Mouse (Mus musculus): ENCODE results near the gene Surf2. TPM values are rescaled to one million over a fixed set of nuclear protein-coding genes. Genes with fewer than 3 reads are reported as not detected.
"Not testable (repeated sequence)": the region's sequence is repeated elsewhere in the genome, so short reads cannot be mapped to it uniquely, and the experiment has no call there.

The Surf2 gene
- polyA plus RNA-seq (2014; fragmentation: Nextera tagmentation; extraction: Ambion mirVana): 26.2 and 28.4 TPM in 2 replicates

DNA sequence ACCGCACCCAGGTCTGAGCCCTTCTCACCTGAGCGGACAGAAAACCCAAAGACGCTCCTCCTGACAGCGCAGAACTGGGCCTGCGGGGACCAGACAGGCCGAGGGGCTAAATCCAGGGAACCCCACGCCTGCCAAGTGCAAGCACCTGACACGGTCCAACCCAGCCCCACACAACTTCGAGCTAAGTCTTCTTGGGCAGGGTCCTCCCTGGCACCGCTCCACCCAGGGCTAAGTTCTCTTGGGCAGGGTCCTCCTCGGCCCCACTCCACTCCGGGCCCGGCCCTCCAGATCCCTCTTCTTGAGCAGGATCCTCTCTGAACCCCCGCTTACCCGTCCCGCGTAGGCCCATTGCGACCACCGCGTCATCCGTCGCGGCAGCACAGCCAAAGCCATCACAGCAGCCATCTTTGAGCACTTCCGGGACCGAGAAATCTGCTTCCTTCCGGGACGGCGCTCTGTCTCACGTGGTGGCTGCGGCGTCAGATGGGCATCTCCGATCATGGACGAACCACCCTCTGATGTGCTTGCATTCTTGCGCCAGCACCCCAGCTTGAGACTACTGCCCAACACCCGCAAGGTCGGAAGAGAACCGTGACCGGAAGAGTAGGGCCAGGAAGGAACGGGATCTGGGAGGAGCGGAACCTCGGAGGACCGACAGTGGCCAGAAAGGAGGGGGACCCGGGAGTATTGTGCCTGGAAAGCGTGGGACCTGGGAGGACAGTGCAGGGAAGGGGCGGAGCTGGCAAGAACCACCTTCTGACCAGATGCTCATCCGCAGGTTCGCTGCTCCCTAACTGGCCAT, at the start of gene Surf2, which contains the start of gene Surf1:
Gene Surf2, plus strand, starts transcription at position 441 of the 802 bp plus-strand sequence.
Gene Surf1, minus strand, starts transcription at position 604 of the 802 bp plus-strand sequence.
- Histone ChIP-seq H3K9me3 (ENCODE audit: control insufficient read depth, low read length) (no peaks in the 10 kb centered on the region), H3K4me1 (ENCODE audit: control insufficient read depth in 2 of 2, insufficient read depth in 2 of 2, low read length in 2 of 2) (peaks cover 24 to 34% of the 10 kb centered on the region in 2 experiments), H3K4me3 (ENCODE audit: control insufficient read depth in 1 of 2, insufficient read depth in 1 of 2, low read depth in 1 of 2, low read length in 2 of 2) (peak within 1 kb of the TSS; percentile 74 to 77), H3K36me3 (ENCODE audit: control insufficient read depth, insufficient read depth, low read length) (peaks cover 73% of the 10 kb centered on the region), H3K9ac (ENCODE audit: low read length) (peak within 1 kb of the TSS; percentile 87), H3K27me3 (ENCODE audit: control insufficient read depth, insufficient read depth, low read length) (no peaks in the 10 kb centered on the region), H3K4me2 (ENCODE audit: low read length) (peak within 1 kb of the TSS; percentile 98), H3K27ac (replicated peaks in 1 of 2; ENCODE audit: control insufficient read depth in 1 of 2, insufficient read depth in 1 of 2, low read depth in 2 of 2, low read length in 2 of 2) (peak within 1 kb of the TSS; percentile 62 to 66)
- ATAC-seq (ENCODE audit: insufficient number of reproducible peaks, insufficient read depth, low FRiP score, low read depth): peak; percentile 38
- 3% methylated on average over 46 of the region's 47 CpGs for whole genome bisulfite sequencing

DNA sequence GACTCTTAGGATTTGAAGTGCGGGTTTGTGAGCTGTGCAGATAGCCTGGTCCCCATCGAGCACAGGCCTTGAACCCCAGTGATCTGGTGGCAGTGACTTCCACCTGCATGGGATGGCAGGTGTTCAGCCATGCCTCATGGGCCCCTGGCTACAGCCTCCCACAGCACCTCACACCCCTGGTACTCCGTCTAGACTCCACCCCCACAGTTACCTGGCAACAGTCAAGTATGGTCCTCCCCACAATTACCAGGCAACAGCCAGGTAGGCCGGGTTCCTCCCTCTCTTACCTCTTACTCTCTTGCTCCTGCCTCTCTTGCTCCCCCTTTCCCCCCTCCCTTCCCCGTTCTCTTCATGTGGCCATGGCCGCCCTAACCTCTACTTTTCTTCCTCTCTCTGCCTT, 45.5 kb upstream of the Surf2 start:
- no peak overlapping the region for H3K27ac ChIP-seq (replicated peaks in 1 of 2; ENCODE audit: control insufficient read depth in 1 of 2, insufficient read depth in 1 of 2, low read depth in 2 of 2, low read length in 2 of 2)
- no peak overlapping the region for H3K4me3 ChIP-seq (ENCODE audit: control insufficient read depth in 1 of 2, insufficient read depth in 1 of 2, low read depth in 1 of 2, low read length in 2 of 2)
- WGBS: 55% methylated on average over 6 of the region's 6 CpGs
- no peaks in the 10 kb centered on the region for H3K36me3 ChIP-seq (ENCODE audit: control insufficient read depth, insufficient read depth, low read length)
- no peak for ATAC-seq (ENCODE audit: insufficient number of reproducible peaks, insufficient read depth, low FRiP score, low read depth)
- H3K4me2 ChIP-seq (ENCODE audit: low read length): no peak overlapping the region
- no peaks in the 10 kb centered on the region for H3K4me1 ChIP-seq (ENCODE audit: control insufficient read depth in 2 of 2, insufficient read depth in 2 of 2, low read length in 2 of 2)
- no peak overlapping the region for H3K9ac ChIP-seq (ENCODE audit: low read length)
- no peaks in the 10 kb centered on the region for H3K9me3 ChIP-seq (ENCODE audit: control insufficient read depth, low read length)
- peaks cover 17% of the 10 kb centered on the region for H3K27me3 ChIP-seq (ENCODE audit: control insufficient read depth, insufficient read depth, low read length)

DNA sequence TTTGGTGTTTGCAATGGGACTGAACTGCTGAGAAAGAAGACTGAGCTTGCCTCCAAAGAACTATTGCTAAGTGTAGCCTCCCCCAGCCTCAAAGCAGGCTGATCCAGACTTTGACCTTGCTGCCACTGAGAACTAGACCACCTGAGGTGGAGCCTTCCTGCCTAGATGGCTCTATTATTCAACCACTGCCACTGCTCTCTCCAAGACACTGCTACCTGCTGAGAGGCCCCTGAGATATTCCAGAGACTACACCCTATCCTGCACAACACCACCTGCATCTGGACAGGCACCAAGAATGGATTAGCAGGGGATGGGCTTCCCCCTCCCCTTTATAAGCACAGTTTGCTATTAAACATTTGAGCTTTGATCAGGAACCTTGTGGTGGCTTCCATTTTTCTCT, 37.6 kb upstream of the Surf2 start:
- H3K4me3 ChIP-seq (ENCODE audit: control insufficient read depth in 1 of 2, insufficient read depth in 1 of 2, low read depth in 1 of 2, low read length in 2 of 2): no peak overlapping the region
- peaks cover 7% of the 10 kb centered on the region; the same call in 1 of the 2 replicates for H3K9me3 ChIP-seq (ENCODE audit: control insufficient read depth, low read length)
- ATAC-seq (ENCODE audit: insufficient number of reproducible peaks, insufficient read depth, low FRiP score, low read depth): no peak

DNA sequence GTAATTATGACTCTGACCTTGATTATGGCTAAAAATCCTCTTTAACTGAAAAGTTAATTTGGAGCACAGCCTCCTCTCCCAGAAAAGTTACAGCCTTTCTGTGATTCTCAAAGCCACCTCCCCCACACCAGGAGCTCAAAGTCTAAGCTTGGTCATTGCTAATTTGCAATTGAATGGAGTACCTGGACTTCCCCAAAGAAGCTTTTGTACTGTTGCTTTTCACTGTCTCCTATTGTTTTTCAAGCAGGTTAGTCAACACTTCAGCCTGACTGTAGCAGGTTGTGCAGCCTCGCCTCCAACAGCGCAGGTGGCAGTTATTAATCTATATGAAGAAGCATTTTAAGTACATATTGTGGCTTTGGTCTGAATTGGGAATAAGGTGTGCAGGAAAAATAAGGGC, 30.6 kb upstream of the Surf2 start:
- H3K27ac ChIP-seq (replicated peaks in 1 of 2; ENCODE audit: control insufficient read depth in 1 of 2, insufficient read depth in 1 of 2, low read depth in 2 of 2, low read length in 2 of 2); H3K4me1 ChIP-seq (ENCODE audit: control insufficient read depth in 2 of 2, insufficient read depth in 2 of 2, low read length in 2 of 2); H3K4me3 ChIP-seq (ENCODE audit: control insufficient read depth in 1 of 2, insufficient read depth in 1 of 2, low read depth in 1 of 2, low read length in 2 of 2); ATAC-seq (ENCODE audit: insufficient number of reproducible peaks, insufficient read depth, low FRiP score, low read depth); H3K9ac ChIP-seq (ENCODE audit: low read length); H3K4me2 ChIP-seq (ENCODE audit: low read length); H3K27me3 ChIP-seq (ENCODE audit: control insufficient read depth, insufficient read depth, low read length); H3K9me3 ChIP-seq (ENCODE audit: control insufficient read depth, low read length): not testable (repeated sequence)
- 85% methylated on average over 2 of the region's 2 CpGs for WGBS
- peaks cover 27% of the 10 kb centered on the region for H3K36me3 ChIP-seq (ENCODE audit: control insufficient read depth, insufficient read depth, low read length)

More for the DNA sequence above, 37.6 kb upstream of the Surf2 start:
- H3K4me1 ChIP-seq (ENCODE audit: control insufficient read depth in 2 of 2, insufficient read depth in 2 of 2, low read length in 2 of 2): no peaks in the 10 kb centered on the region
- H3K27me3 ChIP-seq (ENCODE audit: control insufficient read depth, insufficient read depth, low read length): no peaks in the 10 kb centered on the region
- H3K9ac ChIP-seq (ENCODE audit: low read length): no peak overlapping the region
- H3K4me2 ChIP-seq (ENCODE audit: low read length): no peak overlapping the region
- no peaks in the 10 kb centered on the region for H3K36me3 ChIP-seq (ENCODE audit: control insufficient read depth, insufficient read depth, low read length)
- H3K27ac ChIP-seq (replicated peaks in 1 of 2; ENCODE audit: control insufficient read depth in 1 of 2, insufficient read depth in 1 of 2, low read depth in 2 of 2, low read length in 2 of 2): no peak overlapping the region

DNA sequence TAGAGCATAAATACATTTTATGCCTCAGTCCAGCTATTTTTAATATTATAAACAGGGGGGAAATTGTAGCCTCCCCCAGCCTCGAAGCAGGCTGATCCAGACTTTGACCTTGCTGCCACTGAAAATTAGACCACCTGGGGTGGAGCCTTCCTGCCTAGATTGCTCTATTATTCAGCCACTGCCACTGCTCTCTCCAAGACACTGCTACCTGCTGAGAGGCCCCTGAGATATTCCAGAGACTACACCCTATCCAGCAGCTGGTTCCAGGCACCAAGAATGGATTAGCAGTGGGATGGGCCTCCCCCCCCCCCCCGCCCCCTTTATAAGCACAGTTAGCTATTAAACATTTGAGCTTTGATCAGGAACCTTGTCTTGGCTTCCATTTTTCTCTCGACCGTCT, 30.0 kb upstream of the Surf2 start:
- not testable (repeated sequence) for H3K9me3 ChIP-seq (ENCODE audit: control insufficient read depth, low read length); H3K27ac ChIP-seq (replicated peaks in 1 of 2; ENCODE audit: control insufficient read depth in 1 of 2, insufficient read depth in 1 of 2, low read depth in 2 of 2, low read length in 2 of 2); ATAC-seq (ENCODE audit: insufficient number of reproducible peaks, insufficient read depth, low FRiP score, low read depth); H3K27me3 ChIP-seq (ENCODE audit: control insufficient read depth, insufficient read depth, low read length); H3K4me1 ChIP-seq (ENCODE audit: control insufficient read depth in 2 of 2, insufficient read depth in 2 of 2, low read length in 2 of 2); H3K9ac ChIP-seq (ENCODE audit: low read length); H3K4me3 ChIP-seq (ENCODE audit: control insufficient read depth in 1 of 2, insufficient read depth in 1 of 2, low read depth in 1 of 2, low read length in 2 of 2); H3K4me2 ChIP-seq (ENCODE audit: low read length)
- H3K36me3 ChIP-seq (ENCODE audit: control insufficient read depth, insufficient read depth, low read length): peaks cover 33% of the 10 kb centered on the region
- WGBS: 88% methylated on average over 4 of the region's 4 CpGs

DNA sequence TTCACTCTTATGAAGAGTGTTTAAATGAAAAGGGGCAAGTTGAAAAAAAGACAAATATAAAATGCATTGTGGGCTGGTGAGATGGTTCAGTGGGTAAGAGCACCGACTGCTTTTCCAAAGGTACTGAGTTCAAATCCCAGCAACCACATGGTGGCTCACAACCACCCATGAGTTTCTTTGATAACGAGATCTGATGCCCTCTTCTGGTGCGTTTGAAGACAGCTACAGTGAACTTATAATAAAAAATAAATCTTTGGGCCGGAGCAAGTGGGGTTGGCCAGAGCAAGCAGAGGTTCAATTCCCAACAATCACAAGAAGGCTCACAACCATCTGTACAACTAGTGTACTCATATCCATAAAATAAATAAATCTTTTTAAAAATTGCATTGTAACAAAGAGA, 20.3 kb upstream of the Surf2 start:
- 88% methylated on average over 4 of the region's 4 CpGs for WGBS
- Histone ChIP-seq H3K36me3 (ENCODE audit: control insufficient read depth, insufficient read depth, low read length) (peaks cover 85% of the 10 kb centered on the region), H3K27ac (replicated peaks in 1 of 2; ENCODE audit: control insufficient read depth in 1 of 2, insufficient read depth in 1 of 2, low read depth in 2 of 2, low read length in 2 of 2) (no peak overlapping the region), H3K9ac (ENCODE audit: low read length) (no peak overlapping the region), H3K27me3 (ENCODE audit: control insufficient read depth, insufficient read depth, low read length) (no peaks in the 10 kb centered on the region), H3K9me3 (ENCODE audit: control insufficient read depth, low read length) (no peaks in the 10 kb centered on the region), H3K4me3 (ENCODE audit: control insufficient read depth in 1 of 2, insufficient read depth in 1 of 2, low read depth in 1 of 2, low read length in 2 of 2) (no peak overlapping the region), H3K4me2 (ENCODE audit: low read length) (no peak overlapping the region), H3K4me1 (ENCODE audit: control insufficient read depth in 2 of 2, insufficient read depth in 2 of 2, low read length in 2 of 2) (no peaks in the 10 kb centered on the region)
- no peak for ATAC-seq (ENCODE audit: insufficient number of reproducible peaks, insufficient read depth, low FRiP score, low read depth)

DNA sequence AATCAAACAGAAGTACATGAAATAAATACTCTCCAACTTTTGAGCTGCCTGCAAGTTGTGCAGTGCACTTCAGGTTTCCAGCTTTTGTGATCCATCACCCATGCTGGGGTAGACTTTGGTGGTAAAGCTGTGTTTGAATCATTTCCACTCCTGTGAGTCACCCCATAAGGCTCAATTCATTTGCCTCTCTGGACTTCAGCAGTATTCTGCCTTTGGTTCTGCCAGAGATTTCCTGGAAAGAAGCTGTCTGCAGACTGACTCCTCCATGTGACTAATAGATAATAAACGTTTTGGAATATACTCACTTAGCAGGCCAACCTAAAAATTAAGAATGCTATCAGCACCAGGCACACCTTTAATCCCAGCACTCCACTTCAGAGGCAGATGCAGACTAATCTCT, 15.4 kb upstream of the Surf2 start:
- peaks cover 58% of the 10 kb centered on the region for H3K36me3 ChIP-seq (ENCODE audit: control insufficient read depth, insufficient read depth, low read length)
- peaks cover 6 to 19% of the 10 kb centered on the region in 2 experiments for H3K4me1 ChIP-seq (ENCODE audit: control insufficient read depth in 2 of 2, insufficient read depth in 2 of 2, low read length in 2 of 2)
- no peak overlapping the region for H3K9ac ChIP-seq (ENCODE audit: low read length)
- no peaks in the 10 kb centered on the region for H3K9me3 ChIP-seq (ENCODE audit: control insufficient read depth, low read length)
- H3K4me3 ChIP-seq (ENCODE audit: control insufficient read depth in 1 of 2, insufficient read depth in 1 of 2, low read depth in 1 of 2, low read length in 2 of 2): no peak overlapping the region
- 67% methylated on average over 1 of the region's 1 CpGs for WGBS
- no peaks in the 10 kb centered on the region for H3K27me3 ChIP-seq (ENCODE audit: control insufficient read depth, insufficient read depth, low read length)
- H3K27ac ChIP-seq (replicated peaks in 1 of 2; ENCODE audit: control insufficient read depth in 1 of 2, insufficient read depth in 1 of 2, low read depth in 2 of 2, low read length in 2 of 2): no peak overlapping the region
- ATAC-seq (ENCODE audit: insufficient number of reproducible peaks, insufficient read depth, low FRiP score, low read depth): no peak
- no peak overlapping the region for H3K4me2 ChIP-seq (ENCODE audit: low read length)

Data from heart, embryonic 14.5 days (tissue).